Mouse (Mus musculus): Measurements from ENCODE around the gene Olfr787.

The Olfr787 gene

GRCm38 (mm10) chr10:129461562-129461961 lies at the start of gene Olfr787:
TSS of gene Olfr787 (plus strand) at chr10:129461862.
- DNase-seq (ENCODE audit: low spot score) = no peak

DNA sequence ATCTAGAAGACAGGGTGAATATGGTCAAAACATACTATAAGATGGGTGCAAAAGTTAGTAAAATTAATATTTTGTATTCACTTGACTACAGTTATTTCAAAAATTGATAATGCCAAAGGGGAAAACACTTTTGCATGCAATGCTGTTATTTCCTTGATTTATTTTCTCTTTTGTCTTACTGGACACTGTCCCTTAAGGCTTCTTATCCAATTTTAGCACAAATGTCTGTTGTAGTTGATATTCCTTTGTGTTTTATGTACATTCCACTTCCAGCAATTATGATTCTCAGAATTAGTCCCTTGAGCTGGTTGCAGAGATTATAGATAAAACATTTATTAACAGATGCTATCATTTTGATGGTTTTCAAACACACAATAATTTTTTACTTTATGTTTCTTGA lies 34.7 kb upstream of the Olfr787 start, which contains the start of gene Olfr786:
Olfr786 (plus strand) TSS at position 301 of the 400 bp plus-strand sequence.
- no peak for DNase-seq (ENCODE audit: low spot score)

GRCm38 (mm10) chr10:129470698-129471097 lies 9.0 kb downstream of the Olfr787 start, which contains the start of gene Olfr788:
TSS of gene Olfr788 (plus strand) at chr10:129470998.
- DNase-seq (ENCODE audit: low spot score) = no peak

GRCm38 (mm10) chr10:129473256-129473655 lies 11.6 kb downstream of the Olfr787 start:
- no peak for DNase-seq (ENCODE audit: low spot score)

GRCm38 (mm10) chr10:129473723-129474122 lies 12.1 kb downstream of the Olfr787 start:
- DNase-seq (ENCODE audit: low spot score) = no peak

DNA sequence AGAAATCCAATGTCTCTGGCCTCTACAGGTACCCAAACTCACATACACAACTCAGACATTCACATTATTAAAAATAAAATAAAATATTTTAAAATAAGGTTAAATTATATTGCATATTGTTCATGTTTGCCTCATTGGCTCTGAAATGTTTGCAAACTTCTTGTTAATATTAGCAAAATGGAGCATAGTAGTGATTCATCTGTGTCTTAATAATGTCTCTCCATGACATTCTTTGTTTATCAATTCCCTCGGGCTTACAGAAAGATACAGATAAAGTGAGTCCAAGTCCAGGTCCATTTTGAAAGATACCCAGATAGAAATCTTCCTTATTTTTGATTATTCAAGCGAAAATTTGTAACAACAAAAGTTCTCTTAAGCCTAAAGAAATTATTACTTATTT lies 22.8 kb downstream of the Olfr787 start, which contains the start of gene Olfr789:
Olfr789 (plus strand) TSS at position 301 of the 400 bp plus-strand sequence.
- no peak for DNase-seq (ENCODE audit: low spot score)

DNA sequence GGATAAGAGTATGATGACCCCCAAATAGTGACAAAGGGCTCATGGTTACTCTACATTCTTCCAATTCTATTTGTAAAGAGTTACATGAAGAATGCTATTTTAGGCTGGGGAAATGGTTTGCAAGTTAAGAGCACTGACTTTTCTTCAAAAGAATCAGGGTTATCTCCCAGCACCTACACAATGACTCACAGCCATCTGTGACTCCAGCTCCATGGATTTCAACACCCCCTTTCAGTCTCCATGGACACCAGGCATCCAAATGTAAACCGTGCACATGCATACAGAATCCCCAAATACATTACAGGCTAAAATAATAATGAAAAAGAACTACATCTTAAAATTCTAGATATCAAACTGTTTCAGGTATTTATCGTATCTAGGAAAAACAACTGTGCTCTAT lies 28.4 kb downstream of the Olfr787 start:
- DNase-seq (ENCODE audit: low spot score) = peak; percentile 0

DNA sequence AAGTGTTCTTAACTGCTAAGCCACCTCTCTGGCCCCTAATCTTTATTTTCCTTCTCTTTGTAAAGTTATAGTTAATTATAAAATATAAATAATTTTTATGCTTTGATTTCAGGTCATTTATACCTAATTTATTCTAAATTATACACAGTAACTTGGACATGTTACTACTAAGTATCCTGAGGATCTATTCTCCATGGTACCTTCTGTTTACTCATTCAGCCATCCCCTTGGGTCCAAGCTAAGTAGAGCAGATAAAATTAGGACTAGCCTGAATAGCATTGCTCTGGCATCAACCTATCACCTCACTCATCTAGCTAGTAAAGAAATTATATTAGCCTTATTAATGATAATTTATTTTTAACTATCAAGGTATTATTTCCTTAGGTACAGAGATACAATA lies 36.5 kb downstream of the Olfr787 start, which contains the start of gene Olfr790:
Olfr790 (plus strand) TSS at position 301 of the 400 bp plus-strand sequence.
- no peak for DNase-seq (ENCODE audit: low spot score)

Data from layer of hippocampus, adult 9-10 months (tissue).